Mouse (Mus musculus) heart, postnatal 0 days (tissue): ENCODE data around the gene Zmynd11.

Experiments
- CTCF ChIP-seq: IDR thresholded peaks from 2 replicates; pipeline ENCODE4 v1.5.1; 2016; ENCODE audit warnings: antibody characterized with exemption, control low read depth, low read depth
- EP300 ChIP-seq: IDR thresholded peaks from 2 replicates; pipeline ENCODE4 v1.6.1; 2016; ENCODE audit warnings: antibody characterized with exemption, low read depth

- TF ChIP-seq CTCF = no peak
- TF ChIP-seq EP300 = no peak
Observed at GRCm38 (mm10) chr13:9635951-9636350, 129.2 kb downstream of the Zmynd11 start.
